Mouse (Mus musculus): ENCODE measurements at regions not wholly inside any gene's neighbourhood (a gene's known extent, or its start where the extent isn't known, plus 50 kb on each side); places are given as distances from the start of the nearest gene placed in this dataset.

GRCm38 (mm10) chr16:19032582-19032981, 155.7 kb downstream of the Hira start:
- H3K9me3 ChIP-seq (replicated peaks; ENCODE audit: low read length) = no peaks in the 10 kb centered on the region
- no peak overlapping the region for H3K4me2 ChIP-seq (ENCODE audit: insufficient read depth, low read depth, poor library complexity, severe bottlenecking)
- no peaks in the 10 kb centered on the region for H3K27me3 ChIP-seq (replicated peaks)
- DNase-seq (ENCODE audit: extremely low read depth) = no peak
- in situ Hi-C loops (cut with MboI; ENCODE audit: low pct_ligation_motif_present, low pct_unique_long_range_greater_than_20kb, low sequenced_read_pairs) (no loop called here), dilution Hi-C loops (cut with MboI; ENCODE audit: extremely low pct_ligation_motif_present, extremely low pct_unique_long_range_greater_than_20kb, low sequenced_read_pairs) (no loop called here)
- peak overlapping the region; percentile 70 for H3K27ac ChIP-seq (ENCODE audit: insufficient read depth, low read depth)
- H3K4me1 ChIP-seq (ENCODE audit: control insufficient read depth in 1 of 2, insufficient read depth in 2 of 2) = peaks cover 18 to 67% of the 10 kb centered on the region in 2 experiments
- peaks cover 0 to 46% of the 10 kb centered on the region in 2 experiments for H3K36me3 ChIP-seq (replicated peaks in 1 of 2; ENCODE audit: control insufficient read depth in 1 of 2, insufficient read depth in 1 of 2, low read length in 1 of 2)
- H3K9ac ChIP-seq (ENCODE audit: insufficient read depth, low read depth) = no peak overlapping the region
- TF ChIP-seq MAZ (IDR thresholded peaks at IDR 0.05; ENCODE audit: low read depth, low read length) = no peak
- no peak for TF ChIP-seq PAX5 (IDR thresholded peaks at IDR 0.05; ENCODE audit: low read length)
- TF ChIP-seq UBTF (IDR thresholded peaks at IDR 0.05; ENCODE audit: low read depth, low read length) = no peak
- 0 out of 2 replicates have a peak, but pooled peaks have one; percentile 19 for TF ChIP-seq POLR2A (IDR thresholded peaks at IDR 0.05; ENCODE audit: low read depth, low read length)
- TF ChIP-seq IRF4 (IDR thresholded peaks at IDR 0.05; ENCODE audit: low read depth, low read length) = peak; percentile 80
- no peak for TF ChIP-seq BHLHE40 (IDR thresholded peaks at IDR 0.05; ENCODE audit: low read depth, low read length)
- peak; percentile 97 for TF ChIP-seq CHD1 (IDR thresholded peaks at IDR 0.05; ENCODE audit: low read depth, low read length)
- no peak for TF ChIP-seq TBP (conservative IDR thresholded peaks at IDR 0.05; ENCODE audit: low read depth, low read length)
- TF ChIP-seq MXI1 (IDR thresholded peaks at IDR 0.05; ENCODE audit: low read depth, low read length) = no peak
- 0 out of 2 replicates have a peak, but pooled peaks have one; percentile 31 for TF ChIP-seq TCF12 (IDR thresholded peaks at IDR 0.05; ENCODE audit: low read depth, low read length)
- no peak for TF ChIP-seq GABPA (IDR thresholded peaks at IDR 0.05; ENCODE audit: insufficient replicate concordance, low read depth, low read length)
- TF ChIP-seq JUN (IDR thresholded peaks at IDR 0.05; ENCODE audit: insufficient read depth, low read depth, low read length) = no peak
- TF ChIP-seq ELF1 (IDR thresholded peaks at IDR 0.05; ENCODE audit: low read depth, low read length) = no peak
- TF ChIP-seq CTCF (conservative IDR thresholded peaks at IDR 0.05 in 1 of 2, IDR thresholded peaks at IDR 0.05 in 1 of 2; ENCODE audit: low read depth in 2 of 2, low read length in 2 of 2) = no peak
- no peak for TF ChIP-seq KAT2A (IDR thresholded peaks at IDR 0.05; ENCODE audit: insufficient replicate concordance, low read length)
- no peak for TF ChIP-seq HCFC1 (IDR thresholded peaks at IDR 0.05; ENCODE audit: low read depth, low read length)
- peak; percentile 37; the same call in 1 of the 2 replicates for TF ChIP-seq MEF2A (IDR thresholded peaks at IDR 0.05; ENCODE audit: borderline replicate concordance, low read depth, low read length)
- no peak for TF ChIP-seq NELFE (IDR thresholded peaks at IDR 0.05; ENCODE audit: low read depth, low read length)
- TF ChIP-seq JUND (conservative IDR thresholded peaks at IDR 0.05; ENCODE audit: low read depth, low read length) = peak; percentile 60; the same call in 1 of the 2 replicates
- H3K79me2 ChIP-seq (replicated peaks; ENCODE audit: control insufficient read depth, extremely low read depth, insufficient read depth, poor library complexity, severe bottlenecking) = no peaks in the 10 kb centered on the region; the same call in 1 of the 2 replicates
- no peak overlapping the region for H3K4me3 ChIP-seq (replicated peaks in 1 of 3; ENCODE audit: low read depth in 2 of 3, low read length in 2 of 3, poor library complexity in 1 of 3)

GRCm38 (mm10) chr16:19035781-19036180, 158.9 kb downstream of the Hira start:
- no peaks in the 10 kb centered on the region for H3K27me3 ChIP-seq (replicated peaks)
- H3K4me2 ChIP-seq (ENCODE audit: insufficient read depth, low read depth, poor library complexity, severe bottlenecking) = no peak overlapping the region
- H3K4me3 ChIP-seq (replicated peaks in 1 of 3; ENCODE audit: low read depth in 2 of 3, low read length in 2 of 3, poor library complexity in 1 of 3) = peak overlapping the region in 1 of 3 experiments; percentile 14
- peaks cover 4% of the 10 kb centered on the region for H3K9me3 ChIP-seq (replicated peaks; ENCODE audit: low read length)
- TF ChIP-seq MYC (IDR thresholded peaks at IDR 0.05; ENCODE audit: low read depth, low read length) = no peak
- TF ChIP-seq ELF1 (IDR thresholded peaks at IDR 0.05; ENCODE audit: low read depth, low read length) = no peak
- no peak for TF ChIP-seq RCOR1 (conservative IDR thresholded peaks at IDR 0.05; ENCODE audit: low read depth, low read length)
- no peak for TF ChIP-seq ZC3H11A (IDR thresholded peaks at IDR 0.05; ENCODE audit: low read depth, low read length)
- no peak for TF ChIP-seq TBP (conservative IDR thresholded peaks at IDR 0.05; ENCODE audit: low read depth, low read length)
- no peak for TF ChIP-seq GABPA (IDR thresholded peaks at IDR 0.05; ENCODE audit: insufficient replicate concordance, low read depth, low read length)
- no peak for TF ChIP-seq MAFK (IDR thresholded peaks at IDR 0.05; ENCODE audit: insufficient replicate concordance, low read length)
- TF ChIP-seq CHD2 (IDR thresholded peaks at IDR 0.05; ENCODE audit: low read length) = no peak
- no peak for TF ChIP-seq UBTF (IDR thresholded peaks at IDR 0.05; ENCODE audit: low read depth, low read length)
- no peak for TF ChIP-seq MEF2A (IDR thresholded peaks at IDR 0.05; ENCODE audit: borderline replicate concordance, low read depth, low read length)
- TF ChIP-seq IRF4 (IDR thresholded peaks at IDR 0.05; ENCODE audit: low read depth, low read length) = no peak
- H3K9ac ChIP-seq (ENCODE audit: insufficient read depth, low read depth) = peak overlapping the region; percentile 43
- peak overlapping the region; percentile 69 for H3K27ac ChIP-seq (ENCODE audit: insufficient read depth, low read depth)
- in situ Hi-C loops (cut with MboI; ENCODE audit: low pct_ligation_motif_present, low pct_unique_long_range_greater_than_20kb, low sequenced_read_pairs) = no loop called here
- peaks cover 2 to 36% of the 10 kb centered on the region in 2 experiments for H3K4me1 ChIP-seq (ENCODE audit: control insufficient read depth in 1 of 2, insufficient read depth in 2 of 2)
- dilution Hi-C loops (cut with MboI; ENCODE audit: extremely low pct_ligation_motif_present, extremely low pct_unique_long_range_greater_than_20kb, low sequenced_read_pairs) = no loop called here
- no peak for DNase-seq (ENCODE audit: extremely low read depth)
- H3K79me2 ChIP-seq (replicated peaks; ENCODE audit: control insufficient read depth, extremely low read depth, insufficient read depth, poor library complexity, severe bottlenecking) = no peaks in the 10 kb centered on the region
- peaks cover 5 to 36% of the 10 kb centered on the region in 2 experiments for H3K36me3 ChIP-seq (replicated peaks in 1 of 2; ENCODE audit: control insufficient read depth in 1 of 2, insufficient read depth in 1 of 2, low read length in 1 of 2)

Measured in CH12.LX (cell line).